Mouse (Mus musculus) retina, adult 2 months (tissue): ENCODE data around the gene Crot.
"Not testable (repeated sequence)": the region's sequence is repeated elsewhere in the genome, so short reads cannot be mapped to it uniquely, and the experiment has no call there.

Experiments used
- DNase-seq: peaks from one replicate; pipeline ENCODE4 v3.0.0-alpha.2; 2012; ENCODE audit warnings: low read depth, low spot score

Crot gene

GRCm38 (mm10) chr5:8996686-8997512, at the start of gene Crot:
Gene Crot, minus strand, starts transcription at chr5:8997324.
- DNase-seq: peak; percentile 40

- no peak for DNase-seq
These were observed 48.8 kb upstream of the Crot start for GRCm38 (mm10) chr5:9045904-9046303.

- no peak for DNase-seq
These were observed 47.7 kb upstream of the Crot start for GRCm38 (mm10) chr5:9044821-9045220.

- DNase-seq: no peak
These were observed 46.6 kb upstream of the Crot start for GRCm38 (mm10) chr5:9043582-9044267.

GRCm38 (mm10) chr5:9042721-9043416, 45.7 kb upstream of the Crot start:
- no peak for DNase-seq

- no peak for DNase-seq
These were observed 43.6 kb upstream of the Crot start for GRCm38 (mm10) chr5:9040665-9041215.

- no peak for DNase-seq
These were observed 42.9 kb upstream of the Crot start for GRCm38 (mm10) chr5:9039978-9040377.

GRCm38 (mm10) chr5:9037292-9037691, 40.2 kb upstream of the Crot start:
- DNase-seq: no peak

- no peak for DNase-seq
These were observed 38.3 kb upstream of the Crot start for GRCm38 (mm10) chr5:9035457-9035856.

- DNase-seq: no peak
These were observed 37.4 kb upstream of the Crot start for GRCm38 (mm10) chr5:9034535-9034934.

GRCm38 (mm10) chr5:9033843-9034242, 36.7 kb upstream of the Crot start:
- no peak for DNase-seq

GRCm38 (mm10) chr5:9032641-9033040, 35.5 kb upstream of the Crot start:
- no peak for DNase-seq

GRCm38 (mm10) chr5:9032101-9032590, 35.0 kb upstream of the Crot start:
- no peak for DNase-seq

GRCm38 (mm10) chr5:9028266-9028841, 31.2 kb upstream of the Crot start:
- DNase-seq: no peak

GRCm38 (mm10) chr5:9015352-9015751, 18.2 kb upstream of the Crot start:
- no peak for DNase-seq

- no peak for DNase-seq
These were observed 17.6 kb upstream of the Crot start for GRCm38 (mm10) chr5:9014774-9015173.

- no peak for DNase-seq
These were observed 14.2 kb upstream of the Crot start for GRCm38 (mm10) chr5:9011374-9011773.

GRCm38 (mm10) chr5:9010166-9010565, 13.0 kb upstream of the Crot start:
- no peak for DNase-seq

GRCm38 (mm10) chr5:9006585-9006984, 9.5 kb upstream of the Crot start:
- not testable (repeated sequence) for DNase-seq

GRCm38 (mm10) chr5:9000006-9000405, 2.9 kb upstream of the Crot start:
- DNase-seq: not testable (repeated sequence)

- no peak for DNase-seq
These were observed 2.0 kb upstream of the Crot start for GRCm38 (mm10) chr5:8999108-8999507.

- no peak for DNase-seq
These were observed 380 bp upstream of the Crot start for GRCm38 (mm10) chr5:8997513-8997895.
